Mouse (Mus musculus) layer of hippocampus, postnatal 25 days (tissue): ENCODE measurements around the gene Cc2d2b. TPM values are rescaled to one million over a fixed set of nuclear protein-coding genes. Genes with fewer than 3 reads are reported as not detected.
A peak's percentile ranks its signal among the peaks of the same experiment; 100 is the strongest.

ENCODE experiments used
- DNase-seq, 2 experiments: peaks; one replicate each; pipeline ENCODE4 v3.0.0; 2022; ENCODE audit warnings: mixed read lengths in 2 of 2, low spot score in 1 of 2; ENCODE audit errors: extremely low spot score in 1 of 2
- total RNA-seq, 2 experiments: library from RNA; stranded (reverse); gene quantifications; 2 replicates each; pipeline ENCODE4 v1.2.3; 2021

Cc2d2b gene
- total RNA-seq, 2 experiments from 2014 or later = 0.66 to 1.1 TPM

GRCm38 (mm10) chr19:40746603-40747002, 1.9 kb upstream of the Cc2d2b start:
- peak in 1 of 2 experiments; percentile 42 for DNase-seq

- peak in 1 of 2 experiments; percentile 46 for DNase-seq
These were observed 5.8 kb downstream of the Cc2d2b start for GRCm38 (mm10) chr19:40754311-40754710.

- no peak for DNase-seq
These were observed 11.5 kb downstream of the Cc2d2b start for GRCm38 (mm10) chr19:40760071-40760470.

- DNase-seq = peak in 1 of 2 experiments; percentile 59
These were observed 13.6 kb downstream of the Cc2d2b start for GRCm38 (mm10) chr19:40762023-40762759.

GRCm38 (mm10) chr19:40767189-40767588, 18.6 kb downstream of the Cc2d2b start:
- DNase-seq = no peak

- no peak for DNase-seq
These were observed 20.8 kb downstream of the Cc2d2b start for GRCm38 (mm10) chr19:40769341-40769770.

- DNase-seq = no peak
These were observed 39.6 kb downstream of the Cc2d2b start for GRCm38 (mm10) chr19:40788004-40788714.

- no peak for DNase-seq
These were observed 40.1 kb downstream of the Cc2d2b start for GRCm38 (mm10) chr19:40788715-40789084.

- no peak for DNase-seq
These were observed 56.7 kb downstream of the Cc2d2b start for GRCm38 (mm10) chr19:40805176-40805737.

- no peak for DNase-seq
These were observed 61.3 kb downstream of the Cc2d2b start for GRCm38 (mm10) chr19:40809858-40810257.

- no peak for DNase-seq
These were observed 63.3 kb downstream of the Cc2d2b start for GRCm38 (mm10) chr19:40811840-40812239.

- no peak for DNase-seq
These were observed 64.2 kb downstream of the Cc2d2b start for GRCm38 (mm10) chr19:40812778-40813177.

GRCm38 (mm10) chr19:40813385-40813784, 64.8 kb downstream of the Cc2d2b start:
- no peak for DNase-seq

GRCm38 (mm10) chr19:40815645-40816183, 67.2 kb downstream of the Cc2d2b start:
- no peak for DNase-seq

GRCm38 (mm10) chr19:40817901-40818532, 69.5 kb downstream of the Cc2d2b start:
- no peak for DNase-seq

GRCm38 (mm10) chr19:40818764-40819163, 70.2 kb downstream of the Cc2d2b start:
- DNase-seq = no peak

- no peak for DNase-seq
These were observed 72.8 kb downstream of the Cc2d2b start for GRCm38 (mm10) chr19:40821306-40821825.

- no peak for DNase-seq
These were observed 77.1 kb downstream of the Cc2d2b start for GRCm38 (mm10) chr19:40825636-40826035.

- DNase-seq = no peak
These were observed 78.2 kb downstream of the Cc2d2b start for GRCm38 (mm10) chr19:40826735-40827134.

- no peak for DNase-seq
These were observed 81.6 kb downstream of the Cc2d2b start for GRCm38 (mm10) chr19:40830198-40830597.
